Mouse (Mus musculus) urinary bladder, adult 2 months (tissue): Measurements from ENCODE around the gene Rab35. TPM values are rescaled to one million over a fixed set of nuclear protein-coding genes. Genes with fewer than 3 reads are reported as not detected.

Experiments
- DNase-seq: peaks from one replicate; pipeline ENCODE4 v3.0.0; 2022; ENCODE audit warnings: low spot score
- polyA plus RNA-seq: library from polyadenylated mRNA; depleted of rRNA; stranded (reverse); fragments of >200 nt; gene quantifications from 2 replicates; pipeline ENCODE4 v1.2.3, GENCODE M21; 2012

Rab35 gene
- polyA plus RNA-seq, 1 experiment, result 57.6 TPM

- no peak for DNase-seq
Measured at GRCm38 (mm10) chr5:115649699-115650098, 18.0 kb downstream of the Rab35 start.

GRCm38 (mm10) chr5:115650885-115651284 lies 19.2 kb downstream of the Rab35 start:
- DNase-seq, result no peak

GRCm38 (mm10) chr5:115651821-115652220 lies 20.1 kb downstream of the Rab35 start:
- no peak for DNase-seq

- DNase-seq, result peak; percentile 100
Measured at GRCm38 (mm10) chr5:115652681-115653575, 21.2 kb downstream of the Rab35 start.

- no peak for DNase-seq
Measured at GRCm38 (mm10) chr5:115653776-115654175, 22.1 kb downstream of the Rab35 start.

GRCm38 (mm10) chr5:115656677-115657076 lies 25.0 kb downstream of the Rab35 start:
- no peak for DNase-seq

- DNase-seq, result no peak
Measured at GRCm38 (mm10) chr5:115657234-115657633, 25.5 kb downstream of the Rab35 start.

GRCm38 (mm10) chr5:115658352-115658751 lies 26.6 kb downstream of the Rab35 start:
- DNase-seq, result no peak

- DNase-seq, result no peak
Measured at GRCm38 (mm10) chr5:115662658-115663057, 30.9 kb downstream of the Rab35 start.

GRCm38 (mm10) chr5:115666366-115667065 lies 34.8 kb downstream of the Rab35 start:
- no peak for DNase-seq

GRCm38 (mm10) chr5:115667210-115667609 lies 35.5 kb downstream of the Rab35 start:
- no peak for DNase-seq

GRCm38 (mm10) chr5:115667894-115668293 lies 36.2 kb downstream of the Rab35 start:
- DNase-seq, result no peak

GRCm38 (mm10) chr5:115668986-115669385 lies 37.3 kb downstream of the Rab35 start:
- no peak for DNase-seq

GRCm38 (mm10) chr5:115669974-115670373 lies 38.3 kb downstream of the Rab35 start:
- DNase-seq, result no peak

GRCm38 (mm10) chr5:115670406-115670805 lies 38.7 kb downstream of the Rab35 start:
- no peak for DNase-seq

GRCm38 (mm10) chr5:115671846-115672245 lies 40.1 kb downstream of the Rab35 start:
- no peak for DNase-seq

GRCm38 (mm10) chr5:115685126-115685525 lies 53.4 kb downstream of the Rab35 start:
- DNase-seq, result no peak

GRCm38 (mm10) chr5:115686716-115687115 lies 55.0 kb downstream of the Rab35 start:
- no peak for DNase-seq

- no peak for DNase-seq
Measured at GRCm38 (mm10) chr5:115693271-115693670, 61.6 kb downstream of the Rab35 start.

GRCm38 (mm10) chr5:115695191-115695770 lies 63.6 kb downstream of the Rab35 start:
- no peak for DNase-seq

- no peak for DNase-seq
Measured at GRCm38 (mm10) chr5:115696811-115697210, 65.1 kb downstream of the Rab35 start.
